Mouse (Mus musculus) heart, adult 8-10 months (tissue): ENCODE results near the gene Rbbp5. TPM values are rescaled to one million over a fixed set of nuclear protein-coding genes. Genes with fewer than 3 reads are reported as not detected.

Experiments
- DNase-seq: peaks from one replicate; pipeline ENCODE4 v3.0.0; 2022; ENCODE audit warnings: low spot score
- total RNA-seq, 4 experiments: library from RNA; stranded (reverse); gene quantifications; 2 replicates each; pipeline ENCODE4 v1.2.4; 2022

The Rbbp5 gene
- total RNA-seq, 4 experiments from 2014 or later = 15.8 to 29.0 (median 21.0) TPM

DNA sequence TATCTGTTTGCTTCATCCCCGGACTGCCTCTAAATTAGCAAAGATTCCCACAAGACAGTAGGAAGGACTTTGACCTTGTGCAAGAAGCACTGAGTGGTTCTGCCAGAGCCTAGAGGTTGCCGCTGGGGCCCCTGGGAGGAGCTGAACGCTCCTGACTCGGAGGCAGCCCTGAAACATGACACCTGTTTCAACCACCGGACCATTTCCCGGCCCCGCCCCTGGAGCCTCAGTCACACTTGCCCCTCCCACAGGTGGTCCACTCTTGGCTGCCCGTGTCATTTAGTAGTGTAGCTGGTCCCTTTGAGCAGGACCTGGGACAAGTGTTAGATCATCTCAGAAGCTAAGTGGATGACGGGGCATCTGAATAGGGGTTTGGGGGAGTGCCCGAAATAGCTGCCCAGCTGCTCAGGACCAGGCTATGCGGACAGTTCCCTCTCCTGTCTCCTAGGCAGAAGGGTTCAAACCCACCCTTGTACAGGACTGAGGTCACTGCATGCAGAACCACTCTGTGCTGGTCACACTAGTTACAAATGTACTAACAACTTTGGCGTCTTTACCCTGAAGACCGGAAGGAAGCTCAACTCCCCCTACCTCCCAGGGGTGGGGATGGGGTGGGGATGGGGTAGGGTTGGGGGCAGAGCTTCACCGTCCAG is 64.1 kb downstream of the Rbbp5 start:
- no peak for DNase-seq

DNA sequence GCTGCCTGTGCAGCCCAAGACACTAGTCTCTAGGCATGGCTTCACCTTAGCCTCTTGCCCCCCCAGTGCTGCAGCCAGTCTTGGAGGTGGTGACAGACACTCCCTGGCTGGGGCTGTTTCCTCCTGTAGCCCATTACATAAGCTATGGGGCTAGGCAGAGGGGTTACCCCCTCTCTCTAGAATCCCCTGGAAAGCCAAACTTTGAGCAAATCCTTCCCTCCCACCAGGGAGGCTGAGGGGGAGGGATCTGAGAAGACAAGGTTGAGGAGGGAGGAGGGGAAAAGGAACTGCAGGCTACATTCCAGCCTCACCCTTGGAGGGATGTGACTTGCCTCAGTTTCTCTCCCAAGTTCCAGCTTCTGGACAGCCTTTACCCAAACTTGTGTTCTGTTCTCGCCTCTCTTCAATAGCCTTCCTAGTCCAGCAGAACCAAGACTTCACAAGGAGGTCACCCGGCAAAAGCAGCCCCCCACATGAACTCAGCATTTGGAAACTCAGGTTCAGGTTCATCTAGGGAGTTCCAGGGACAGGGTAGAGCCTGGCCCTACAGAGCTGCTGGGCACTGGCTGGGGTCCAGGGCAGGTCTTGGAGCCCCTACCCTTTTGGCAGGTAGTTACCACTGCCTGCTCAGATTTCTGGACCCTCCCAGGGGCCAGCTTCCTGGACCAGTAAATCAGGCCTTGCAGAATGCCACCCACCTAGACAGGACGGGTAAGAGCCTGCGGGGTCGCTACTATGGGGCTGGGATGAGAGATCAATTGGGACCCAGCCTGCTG is 64.8 kb downstream of the Rbbp5 start:
- DNase-seq = no peak

DNA sequence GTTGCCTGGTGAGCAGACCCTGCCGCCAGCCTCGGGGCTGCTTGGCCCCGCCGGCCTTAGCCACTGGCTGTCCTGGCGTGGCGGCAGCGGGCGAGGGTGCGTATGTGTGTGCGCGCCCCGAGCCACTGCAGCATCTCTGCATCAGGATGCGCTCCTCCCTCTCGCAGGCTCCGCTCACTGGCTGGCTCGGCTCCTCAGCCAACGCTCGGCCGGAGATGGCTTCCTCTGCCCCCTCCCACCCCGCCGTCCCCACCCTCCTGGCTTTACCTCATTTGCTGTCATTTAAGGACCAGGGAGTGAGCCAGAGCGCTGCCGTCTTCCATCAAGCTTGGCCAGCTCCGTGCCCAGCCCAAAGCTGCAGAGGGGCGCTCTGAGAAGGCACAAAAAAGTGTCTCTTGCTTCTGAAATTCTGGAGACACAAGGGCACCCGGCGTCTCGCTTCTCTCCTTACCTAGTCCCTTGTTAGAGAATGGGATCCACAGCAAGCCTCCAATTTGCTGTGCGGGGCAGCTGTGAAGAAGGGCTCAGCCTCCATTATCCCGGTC is 65.7 kb downstream of the Rbbp5 start, which contains the start of gene Cntn2:
Gene Cntn2, minus strand, starts transcription at position 495 of the 545 bp plus-strand sequence.
- DNase-seq = no peak

DNA sequence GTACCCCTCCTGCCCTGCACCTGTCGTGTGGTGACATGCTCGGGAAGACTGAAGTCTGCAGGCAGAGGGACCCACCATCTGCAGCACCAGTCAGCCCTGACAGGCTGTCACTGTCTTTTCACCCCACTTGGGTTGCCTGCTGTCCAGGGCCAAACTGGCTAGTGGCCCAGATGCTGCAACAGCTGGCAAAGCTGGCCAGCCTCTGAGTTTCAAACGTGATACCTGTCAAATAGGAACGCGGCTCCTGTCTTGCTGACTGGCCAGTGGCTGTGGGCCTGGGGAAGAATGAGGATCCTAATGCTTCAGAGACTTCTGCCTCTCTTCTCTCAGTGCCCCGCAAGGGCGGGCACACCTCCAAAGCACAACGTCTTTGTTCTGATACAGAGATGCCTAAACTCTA is 66.6 kb downstream of the Rbbp5 start:
- DNase-seq = no peak

Other genes starting within 250 kb of the Rbbp5 start
- gene Gm10188, start 247.6 kb upstream of the Rbbp5 start, total RNA-seq = not detected
- gene Klhdc8a, start 178.7 kb upstream of the Rbbp5 start, total RNA-seq = 10 to 100 TPM; 11.8 to 22.9 (median 17.5) TPM
- 1 to 10 TPM; 3.8 to 5.2 (median 4.0) TPM for gene Nuak2, start 161.2 kb upstream of the Rbbp5 start, total RNA-seq
- 10 to 100 TPM; 27.5 to 31.3 (median 28.9) TPM for gene Tmcc2, start 86.1 kb upstream of the Rbbp5 start, total RNA-seq
- gene Dstyk, start 59.8 kb upstream of the Rbbp5 start, total RNA-seq = 10 to 100 TPM; 15.3 to 16.7 (median 16.0) TPM
- gene Tmem81, start 28.9 kb downstream of the Rbbp5 start, total RNA-seq = 1 to 10 TPM; 1.5 to 2.6 (median 1.8) TPM
- 1 to 10 TPM; 2.7 to 4.6 (median 3.5) TPM for gene Cntn2, start 65.9 kb downstream of the Rbbp5 start, total RNA-seq